Mouse (Mus musculus) kidney, postnatal 14 days (tissue): ENCODE results near the gene Olfr1265.

Experiments
- DNase-seq: peaks from one replicate; pipeline ENCODE4 v3.0.0; 2022; ENCODE audit warnings: mixed read lengths

Olfr1265 gene

DNA sequence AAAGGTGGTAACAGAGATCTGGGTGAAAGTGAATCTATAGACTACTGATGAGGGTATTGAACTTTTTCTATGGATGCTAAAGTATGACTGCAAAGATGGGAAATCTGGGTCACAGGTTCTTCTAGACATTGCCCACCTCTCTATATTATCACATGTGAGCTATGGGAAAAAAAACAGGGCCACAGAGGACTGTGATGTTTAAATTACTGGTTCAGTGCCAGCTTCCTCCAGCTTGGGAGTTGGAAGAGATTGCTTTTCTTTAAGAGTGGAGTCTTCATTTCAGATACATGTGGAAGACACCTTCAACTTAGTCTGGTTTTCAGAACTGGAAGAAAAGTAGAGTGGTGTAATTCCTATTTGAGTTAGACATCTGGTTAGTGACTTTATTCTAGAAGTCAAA, at the start of gene Olfr1265:
TSS of gene Olfr1265 (plus strand) at position 301 of the 400 bp plus-strand sequence.
- no peak for DNase-seq

DNA sequence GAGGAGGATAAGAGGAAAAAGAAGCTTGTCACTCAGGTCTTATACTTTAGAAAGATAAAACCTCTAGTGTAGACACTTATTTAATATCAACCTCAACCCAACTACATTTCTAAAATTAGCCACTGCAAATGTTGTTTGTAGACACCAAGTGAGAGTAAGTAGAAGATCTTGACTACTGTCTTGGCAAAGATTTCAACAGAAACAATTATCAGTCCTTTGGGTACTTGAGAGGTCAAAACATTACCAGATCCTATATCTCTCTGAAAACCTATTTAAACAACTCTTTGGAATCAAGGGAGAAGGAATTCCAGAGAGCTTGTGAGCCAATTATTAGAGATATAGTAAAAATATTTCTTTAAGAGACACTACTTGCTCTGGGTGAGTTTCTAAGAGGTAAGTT, 44.2 kb upstream of the Olfr1265 start, which contains the start of gene Olfr1261:
TSS of gene Olfr1261 (plus strand) at position 301 of the 400 bp plus-strand sequence.
- DNase-seq, result no peak

DNA sequence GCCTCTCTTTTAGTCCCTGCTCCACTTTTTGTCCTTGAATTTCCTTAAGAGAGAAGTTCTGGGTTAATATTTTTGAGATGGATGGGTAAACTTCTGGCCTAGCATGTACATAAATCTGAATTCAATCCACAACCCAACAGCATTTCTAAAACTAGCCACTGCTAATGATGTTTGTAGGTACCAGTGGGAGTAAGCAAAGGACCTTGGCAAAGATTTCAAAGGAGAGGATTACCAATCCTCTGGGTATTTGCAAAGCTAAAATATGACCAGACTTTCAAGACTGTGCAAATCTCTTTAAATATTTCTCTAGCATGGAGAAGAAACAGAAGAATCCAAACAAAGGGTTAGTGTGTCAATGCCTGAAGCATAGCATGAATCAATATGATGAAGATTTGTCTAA, 35.3 kb upstream of the Olfr1265 start, which contains the start of gene Olfr1262:
TSS of gene Olfr1262 (plus strand) at position 301 of the 400 bp plus-strand sequence.
- no peak for DNase-seq

DNA sequence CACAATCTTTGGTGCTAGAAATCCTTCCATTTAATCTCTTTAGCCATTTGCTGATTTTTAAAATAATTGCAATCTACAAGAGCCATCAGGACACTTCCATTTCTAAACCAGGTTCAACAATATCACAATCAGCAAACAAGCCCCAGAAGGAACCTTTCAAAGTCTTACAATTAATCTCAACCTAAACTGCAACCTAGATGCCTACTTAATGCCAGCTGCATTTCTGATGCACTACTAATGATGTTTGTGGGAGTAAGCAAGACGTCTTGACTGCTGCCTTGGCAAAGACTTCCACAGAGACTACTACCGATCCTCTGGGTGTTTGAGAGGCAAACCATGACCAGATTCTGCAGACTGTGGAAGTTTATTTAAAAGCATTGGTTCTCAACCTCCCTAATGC, 23.3 kb upstream of the Olfr1265 start, which contains the start of gene Olfr1263:
TSS of gene Olfr1263 (plus strand) at position 301 of the 400 bp plus-strand sequence.
- no peak for DNase-seq

DNA sequence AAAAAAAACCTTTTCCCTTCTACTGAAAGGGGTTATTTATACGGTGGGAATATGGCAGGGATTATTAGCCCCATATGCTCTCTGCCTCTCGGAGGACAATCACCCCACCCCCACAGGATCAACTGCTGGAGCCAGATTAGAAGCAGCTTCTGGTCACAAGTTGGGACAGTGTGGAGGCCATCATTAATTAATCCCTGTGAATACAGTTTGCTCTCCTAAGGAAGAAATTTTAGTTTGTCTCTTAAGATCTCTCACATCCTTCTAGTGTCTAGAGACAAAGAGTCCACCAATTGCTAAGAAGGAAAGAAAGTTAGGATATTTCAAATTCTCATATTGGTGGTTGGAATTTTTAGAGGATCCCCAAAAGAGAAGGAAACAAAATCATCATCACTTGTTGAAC, 9.7 kb upstream of the Olfr1265 start, which contains the start of gene Olfr1264:
TSS of gene Olfr1264 (minus strand) at position 101 of the 400 bp plus-strand sequence.
- no peak for DNase-seq

DNA sequence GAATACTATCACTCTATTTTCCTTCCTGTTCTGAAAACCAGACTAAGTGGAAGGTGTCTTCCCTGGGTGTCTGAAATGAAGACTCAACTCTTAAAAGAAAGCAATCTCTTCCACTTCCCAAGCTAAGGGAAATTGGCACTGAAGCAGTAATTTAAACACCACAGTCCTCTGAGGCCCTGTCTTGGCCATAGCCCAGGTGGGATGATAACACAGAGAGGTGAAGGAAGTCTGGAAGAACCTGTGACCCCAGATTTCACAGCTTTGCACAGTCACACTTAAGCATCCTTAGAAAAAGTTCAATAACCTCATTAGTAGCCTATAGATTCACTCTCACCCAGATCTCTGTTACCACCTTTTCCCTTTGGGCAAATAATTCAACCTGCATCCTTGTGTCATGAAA, 28.4 kb downstream of the Olfr1265 start, which contains the start of gene Olfr140:
TSS of gene Olfr140 (minus strand) at position 101 of the 400 bp plus-strand sequence.
- DNase-seq, result no peak

DNA sequence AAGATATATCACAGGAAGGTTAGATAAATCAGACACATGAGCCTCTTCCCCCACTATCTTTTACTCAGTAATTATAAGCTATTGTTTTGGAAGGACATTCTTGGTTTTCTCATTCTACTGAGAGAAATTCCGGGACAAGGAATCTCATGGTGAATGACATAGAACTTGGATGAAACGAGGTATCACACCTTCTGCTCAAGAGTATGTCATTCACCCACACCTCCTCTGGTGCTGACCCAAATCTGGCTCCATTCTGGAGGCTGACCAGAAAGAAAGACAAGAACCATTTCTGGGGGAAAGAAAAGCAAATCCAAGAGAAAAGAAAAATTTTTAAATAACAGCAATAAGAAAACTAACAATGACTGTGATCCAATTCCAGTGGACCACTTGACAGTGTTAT, 34.9 kb downstream of the Olfr1265 start:
- DNase-seq, result no peak
